ENCODE assay signal across 8 mouse cellular contexts in genomic region chr11:50161578-50162304, GRCm38 (mm10). TPM values are rescaled to one million over a fixed set of nuclear protein-coding genes. Genes with fewer than 3 reads are reported as not detected.
A peak's percentile ranks its signal among the peaks of the same experiment; 100 is the strongest.
DNase-seq lines count a peak whose midpoint lies in the region; ATAC-seq and TF ChIP-seq lines count a peak whose summit lies in the region.

No protein-coding gene starts in this region.

- H3K27me3 ChIP-seq in testis, adult 2 months (ENCODE audit: control insufficient read depth, insufficient read depth, low read length): no peaks in the 10 kb centered on the region
- H3K27me3 ChIP-seq in forebrain, embryonic 12.5 days: no peaks in the 10 kb centered on the region
- H3K27me3 ChIP-seq in liver, embryonic 13.5 days: no peaks in the 10 kb centered on the region
- no peaks in the 10 kb centered on the region for H3K27me3 ChIP-seq in stomach, embryonic 16.5 days (ENCODE audit: control insufficient read depth, insufficient read depth, low read length)

- H3K36me3 ChIP-seq in testis, adult 2 months (ENCODE audit: control insufficient read depth, insufficient read depth, low read length): no peaks in the 10 kb centered on the region
- H3K36me3 ChIP-seq in forebrain, embryonic 12.5 days (replicated peaks): peaks cover 80% of the 10 kb centered on the region
- H3K36me3 ChIP-seq in liver, embryonic 13.5 days: peaks cover 66% of the 10 kb centered on the region
- H3K36me3 ChIP-seq in stomach, embryonic 16.5 days (ENCODE audit: control insufficient read depth, insufficient read depth, low read length): peaks cover 18% of the 10 kb centered on the region; the same call in 1 of the 2 replicates

- WGBS in forebrain, embryonic 12.5 days: 64% methylated on average over 10 of the region's 10 CpGs
- 47% methylated on average over 10 of the region's 10 CpGs for WGBS in liver, embryonic 13.5 days (ENCODE audit: insufficient replicate concordance)
- WGBS in stomach, embryonic 16.5 days: 64% methylated on average over 10 of the region's 10 CpGs

- TF ChIP-seq POLR2A in testis, adult 2 months (IDR thresholded peaks at IDR 0.05; ENCODE audit: control insufficient read depth, low read depth, low read length): no peak

- no peaks in the 10 kb centered on the region for H3K4me1 ChIP-seq in testis, adult 2 months (ENCODE audit: control insufficient read depth, insufficient read depth, low read length)
- H3K4me1 ChIP-seq in forebrain, embryonic 12.5 days: no peaks in the 10 kb centered on the region
- H3K4me1 ChIP-seq in liver, embryonic 13.5 days (replicated peaks): peaks cover 36% of the 10 kb centered on the region
- no peaks in the 10 kb centered on the region for H3K4me1 ChIP-seq in stomach, embryonic 16.5 days (ENCODE audit: control insufficient read depth, insufficient read depth, low read length)

- no peaks in the 10 kb centered on the region for H3K9me3 ChIP-seq in forebrain, embryonic 12.5 days
- H3K9me3 ChIP-seq in liver, embryonic 13.5 days (replicated peaks): no peaks in the 10 kb centered on the region
- no peaks in the 10 kb centered on the region for H3K9me3 ChIP-seq in stomach, embryonic 16.5 days (replicated peaks; ENCODE audit: control insufficient read depth, low read length)

- TF ChIP-seq CTCF in testis, adult 2 months (IDR thresholded peaks at IDR 0.05; ENCODE audit: control insufficient read depth, insufficient read depth, insufficient replicate concordance, low read depth, low read length): peak; percentile 93; the same call in 1 of the 2 replicates

- H3K27ac ChIP-seq in testis, adult 2 months (ENCODE audit: control insufficient read depth, insufficient read depth, low read depth, low read length): no peak overlapping the region
- no peak overlapping the region for H3K27ac ChIP-seq in forebrain, embryonic 12.5 days
- 0 out of 2 replicates have a peak overlapping the region, but pooled peaks have one; percentile 23 for H3K27ac ChIP-seq in liver, embryonic 13.5 days
- no peak overlapping the region for H3K27ac ChIP-seq in stomach, embryonic 16.5 days (ENCODE audit: low read length)

- no peak overlapping the region for H3K4me3 ChIP-seq in testis, adult 2 months (ENCODE audit: control insufficient read depth, low read depth, low read length)
- H3K4me3 ChIP-seq in forebrain, embryonic 12.5 days (replicated peaks): no peak overlapping the region
- H3K4me3 ChIP-seq in liver, embryonic 13.5 days (replicated peaks): no peak overlapping the region
- H3K4me3 ChIP-seq in stomach, embryonic 16.5 days (replicated peaks; ENCODE audit: low read length): no peak overlapping the region

- no peak overlapping the region for H3K4me2 ChIP-seq in forebrain, embryonic 12.5 days
- no peak overlapping the region for H3K4me2 ChIP-seq in liver, embryonic 13.5 days
- H3K4me2 ChIP-seq in stomach, embryonic 16.5 days (ENCODE audit: low read depth, low read length): no peak overlapping the region

- DNase-seq in testis, postnatal 14 days (ENCODE audit: low spot score): no peak
- peak; percentile 66 for DNase-seq in c-Kit-positive CD71-negative TER-119-negative erythroid progenitor cells, embryonic 14.5 days (ENCODE audit: low read depth)
- peak; percentile 30 for DNase-seq in hindlimb bud, embryonic 11.5 days (ENCODE audit: extremely low spot score, low read depth, low spot score)
- peak; percentile 54 for DNase-seq in liver, embryonic 13.5 days

- ATAC-seq in forebrain, embryonic 12.5 days (ENCODE audit: low FRiP score): peak; percentile 55; the same call in 1 of the 2 replicates
- peak; percentile 57 for ATAC-seq in liver, embryonic 13.5 days (ENCODE audit: low read depth)
- peak; percentile 73 for ATAC-seq in monocyte, adult 5-6 weeks (replicated peaks; ENCODE audit: insufficient number of reproducible peaks, low FRiP score, low TSS enrichment, poor library complexity, severe bottlenecking)
- ATAC-seq in stomach, embryonic 16.5 days (ENCODE audit: insufficient read depth, low FRiP score): peak; percentile 26; the same call in 1 of the 2 replicates

- H3K9ac ChIP-seq in forebrain, embryonic 12.5 days: no peak overlapping the region
- H3K9ac ChIP-seq in liver, embryonic 13.5 days: no peak overlapping the region
- no peak overlapping the region; the same call in 1 of the 2 replicates for H3K9ac ChIP-seq in stomach, embryonic 16.5 days (ENCODE audit: low read length)

RNA-seq across cellular contexts. Expression of gene Mrnip, which starts 12.5 kb away (rescaled TPM):
- polyA plus RNA-seq in testis, adult 2 months (2012; rRNA removed): 30.4 and 39.1 TPM in 2 replicates
- polyA plus RNA-seq in forebrain, embryonic 12.5 days (2016; fragmentation: Nextera tagmentation; extraction: Ambion mirVana): 22.2 and 24.9 TPM in 2 replicates
- polyA plus RNA-seq in liver, embryonic 13.5 days (2015; fragmentation: Nextera tagmentation; extraction: Ambion mirVana): 8.1 and 8.5 TPM in 2 replicates
- 2.0 to 4.1 TPM (median 3.3 TPM) in 3 replicates for total RNA-seq in monocyte, adult 5-6 weeks (2017)
- 11.9 and 12.5 TPM in 2 replicates for polyA plus RNA-seq in stomach, embryonic 16.5 days (2015; fragmentation: Nextera tagmentation; extraction: Ambion mirVana)

RNA-seq across cellular contexts. Expression of gene Tbc1d9b, which starts 30.5 kb away (rescaled TPM):
- polyA plus RNA-seq in testis, adult 2 months (2012; rRNA removed): 10.9 and 12.5 TPM in 2 replicates
- polyA plus RNA-seq in forebrain, embryonic 12.5 days (2016; fragmentation: Nextera tagmentation; extraction: Ambion mirVana): 38.3 and 39.2 TPM in 2 replicates
- polyA plus RNA-seq in liver, embryonic 13.5 days (2015; fragmentation: Nextera tagmentation; extraction: Ambion mirVana): 10.9 and 13.7 TPM in 2 replicates
- total RNA-seq in monocyte, adult 5-6 weeks (2017): 34.9 to 89.4 TPM (median 86.4 TPM) in 3 replicates
- 35.9 and 38.6 TPM in 2 replicates for polyA plus RNA-seq in stomach, embryonic 16.5 days (2015; fragmentation: Nextera tagmentation; extraction: Ambion mirVana)

RNA-seq across cellular contexts. Expression of gene Sqstm1, which starts 48.9 kb away (rescaled TPM):
- 43.2 and 46.7 TPM in 2 replicates for polyA plus RNA-seq in testis, adult 2 months (2012; rRNA removed)
- 165 and 169 TPM in 2 replicates for polyA plus RNA-seq in forebrain, embryonic 12.5 days (2016; fragmentation: Nextera tagmentation; extraction: Ambion mirVana)
- polyA plus RNA-seq in liver, embryonic 13.5 days (2015; fragmentation: Nextera tagmentation; extraction: Ambion mirVana): 132 and 133 TPM in 2 replicates
- 878 to 1,339 TPM (median 1,041 TPM) in 3 replicates for total RNA-seq in monocyte, adult 5-6 weeks (2017)
- polyA plus RNA-seq in stomach, embryonic 16.5 days (2015; fragmentation: Nextera tagmentation; extraction: Ambion mirVana): 202 and 225 TPM in 2 replicates

RNA-seq across cellular contexts. Expression of gene Mgat4b, which starts 48.9 kb away (rescaled TPM):
- polyA plus RNA-seq in testis, adult 2 months (2012; rRNA removed): 19.5 and 20.8 TPM in 2 replicates
- polyA plus RNA-seq in forebrain, embryonic 12.5 days (2016; fragmentation: Nextera tagmentation; extraction: Ambion mirVana): 31.6 and 40.3 TPM in 2 replicates
- 11.4 and 12.1 TPM in 2 replicates for polyA plus RNA-seq in liver, embryonic 13.5 days (2015; fragmentation: Nextera tagmentation; extraction: Ambion mirVana)
- 4.9 to 20.2 TPM (median 13.9 TPM) in 3 replicates for total RNA-seq in monocyte, adult 5-6 weeks (2017)
- polyA plus RNA-seq in stomach, embryonic 16.5 days (2015; fragmentation: Nextera tagmentation; extraction: Ambion mirVana): 5.6 and 5.9 TPM in 2 replicates
